Mouse (Mus musculus) CH12F3 (cell line): Measurements from ENCODE around the gene Aars2.

Experiments used
- in situ Hi-C: fragments of 300-500 bp; cut with MboI; formaldehyde crosslinking; loops from 2 replicates; pipeline ENCODE4 v1.14.3; 2020; ENCODE audit warnings: low sequenced_read_pairs

The Aars2 gene

DNA sequence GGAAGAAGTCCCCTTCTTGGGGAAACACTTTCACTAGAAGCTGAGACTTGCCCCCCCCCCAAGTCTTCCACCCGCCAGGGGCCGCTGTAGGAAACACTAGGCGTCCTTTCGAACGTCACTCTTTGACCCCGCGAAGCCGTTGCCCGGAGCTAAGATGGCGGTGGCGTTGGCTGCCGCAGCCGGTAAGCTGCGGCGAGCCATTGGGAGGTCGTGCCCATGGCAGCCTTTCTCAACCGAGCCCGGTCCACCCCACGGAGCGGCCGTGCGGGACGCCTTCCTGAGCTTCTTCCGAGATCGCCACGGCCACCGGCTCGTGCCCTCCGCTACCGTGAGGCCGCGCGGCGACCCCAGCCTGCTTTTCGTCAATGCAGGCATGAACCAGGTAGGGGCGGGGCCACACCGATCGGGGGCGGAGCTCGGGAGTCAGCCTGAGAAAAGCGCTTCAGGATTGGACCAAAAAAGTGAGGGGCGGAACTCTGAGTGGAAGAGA is at the start of gene Aars2:
Gene Aars2, plus strand, starts transcription at position 142 of the 490 bp plus-strand sequence.
- in situ Hi-C loops, result no loop called here

DNA sequence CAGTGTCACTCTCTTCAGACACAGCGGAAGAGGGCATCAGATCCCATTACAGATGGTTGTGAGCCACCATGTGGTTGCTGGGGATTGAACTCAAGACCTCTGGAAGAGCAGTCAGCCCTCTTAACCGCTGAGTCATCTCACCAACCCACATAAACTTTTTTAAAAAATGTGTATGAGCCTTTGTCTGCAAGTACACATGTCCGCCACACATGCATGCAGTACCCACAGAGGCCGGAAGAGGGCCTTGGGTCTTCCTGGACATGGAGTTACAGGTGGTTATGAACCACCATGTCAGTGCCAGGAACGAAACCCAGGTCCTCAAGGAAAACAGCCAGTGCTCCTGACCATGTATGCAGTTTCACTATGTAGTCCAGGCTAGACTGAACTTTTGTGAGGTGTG is 49.2 kb upstream of the Aars2 start:
- in situ Hi-C loops, result no loop called here

DNA sequence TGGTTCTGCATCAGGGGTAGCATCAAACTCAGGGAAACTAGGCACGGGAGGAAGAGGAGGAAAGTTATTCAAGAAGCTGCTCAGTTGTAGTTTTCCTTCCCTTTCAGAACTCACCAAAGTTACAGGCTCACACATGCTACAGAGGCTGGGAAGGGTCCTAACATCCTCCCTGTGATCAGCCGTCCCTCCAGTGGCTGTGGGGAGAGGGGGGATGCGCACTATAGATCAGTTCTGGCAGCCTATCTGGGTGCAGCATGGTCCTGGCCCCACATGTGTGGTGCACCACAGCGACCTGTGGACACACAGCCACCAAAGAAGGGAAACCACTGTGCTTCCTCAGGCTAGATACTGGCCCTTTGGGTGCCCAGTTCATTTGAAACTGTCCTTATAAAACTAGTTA is 48.1 kb upstream of the Aars2 start:
- in situ Hi-C loops, result no loop called here

DNA sequence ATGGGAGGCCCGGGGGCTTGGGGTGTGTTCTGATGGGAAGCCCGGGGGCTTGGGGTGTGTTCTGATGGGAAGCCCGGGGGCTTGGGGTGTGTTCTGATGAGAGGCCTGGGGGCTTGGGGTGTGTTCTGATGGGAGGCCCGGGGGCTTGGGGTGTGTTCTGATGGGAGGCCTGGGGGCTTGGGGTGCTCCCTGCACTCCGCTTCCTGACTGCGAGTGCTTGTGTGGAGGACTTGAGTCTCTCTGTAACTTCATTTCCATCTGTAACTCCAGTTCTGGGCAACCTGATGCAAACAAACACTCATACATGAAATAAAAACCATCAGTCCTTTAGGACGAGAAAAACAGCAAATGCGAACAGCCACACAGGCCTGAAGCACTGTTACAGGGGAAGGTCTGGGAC is 47.6 kb upstream of the Aars2 start:
- in situ Hi-C loops, result no loop called here

DNA sequence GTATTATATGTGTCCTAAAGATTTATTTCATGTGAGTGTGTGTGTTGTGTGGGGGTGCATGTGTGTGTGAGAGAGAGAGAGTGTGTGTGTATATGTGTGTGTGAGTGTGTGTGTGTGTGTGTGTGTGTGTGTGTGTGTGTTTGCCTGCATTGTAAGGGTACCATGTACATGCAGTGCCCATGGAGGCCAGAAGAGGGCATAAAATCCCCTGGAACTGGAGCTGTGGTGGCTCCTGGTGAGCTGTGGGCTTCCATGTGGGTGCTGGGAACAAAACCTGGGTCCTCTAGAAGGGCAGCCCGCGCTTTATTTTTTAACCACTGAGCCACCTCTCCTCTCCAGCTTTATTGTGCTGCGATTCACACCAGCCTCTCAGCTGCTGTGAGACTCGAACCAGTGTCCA is 44.1 kb upstream of the Aars2 start:
- in situ Hi-C loops, result no loop called here

DNA sequence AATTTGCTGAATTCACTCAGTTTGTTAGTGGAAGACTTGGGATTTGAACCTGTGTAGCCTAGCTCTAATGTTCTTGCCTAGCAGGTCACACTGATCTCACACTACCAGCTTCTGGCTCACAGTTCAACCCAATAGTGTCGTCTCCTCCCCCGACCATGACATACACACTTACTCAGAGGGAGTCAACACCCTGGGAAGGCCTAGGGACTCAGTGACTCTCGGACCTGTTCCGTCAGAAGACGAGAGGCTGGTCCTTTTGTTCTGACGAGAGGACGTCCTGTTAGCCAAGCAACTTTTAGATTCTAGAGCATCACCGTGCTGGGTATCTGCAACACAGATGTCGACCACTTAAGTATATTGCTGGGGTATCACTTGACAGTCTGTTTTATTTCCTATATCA is 42.4 kb upstream of the Aars2 start:
- in situ Hi-C loops, result no loop called here

DNA sequence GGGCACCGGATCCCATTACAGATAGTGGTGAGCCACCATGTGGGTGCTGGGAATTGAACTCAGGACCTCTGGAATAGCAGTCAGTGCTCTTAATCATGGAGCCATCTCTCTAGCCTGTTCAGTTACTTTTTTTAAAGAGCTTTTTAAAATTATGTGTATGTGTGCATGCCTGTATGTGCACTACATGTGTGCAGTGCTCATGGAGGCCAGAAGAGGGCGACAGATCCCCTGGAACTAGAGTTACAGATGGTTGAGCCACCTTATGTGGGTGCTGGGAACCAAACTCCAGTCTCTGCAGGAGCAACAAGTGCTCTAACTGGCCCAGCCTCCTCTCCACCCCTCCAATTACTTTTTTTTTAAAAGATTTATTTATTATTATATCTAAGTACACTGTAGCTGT is 39.9 kb upstream of the Aars2 start:
- in situ Hi-C loops, result no loop called here

DNA sequence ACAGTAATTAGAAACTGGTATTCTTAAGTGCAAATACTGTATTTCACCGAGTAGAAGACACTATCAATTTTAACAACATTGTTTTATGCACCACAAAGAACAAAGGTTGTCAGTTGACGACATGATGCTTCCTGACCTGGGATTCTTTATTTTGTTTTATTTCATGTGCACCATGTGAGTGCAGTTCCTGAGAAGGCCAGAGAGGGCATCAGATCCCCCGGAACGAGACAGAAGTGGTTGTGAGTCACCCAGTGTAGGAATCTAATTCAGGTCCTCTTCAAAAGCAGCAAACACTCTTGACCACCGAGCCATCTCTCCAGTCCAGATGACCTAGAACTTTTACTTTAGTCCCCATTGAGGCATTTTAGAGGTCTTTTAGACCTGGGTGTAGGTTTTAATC is 38.3 kb upstream of the Aars2 start:
- in situ Hi-C loops, result no loop called here

DNA sequence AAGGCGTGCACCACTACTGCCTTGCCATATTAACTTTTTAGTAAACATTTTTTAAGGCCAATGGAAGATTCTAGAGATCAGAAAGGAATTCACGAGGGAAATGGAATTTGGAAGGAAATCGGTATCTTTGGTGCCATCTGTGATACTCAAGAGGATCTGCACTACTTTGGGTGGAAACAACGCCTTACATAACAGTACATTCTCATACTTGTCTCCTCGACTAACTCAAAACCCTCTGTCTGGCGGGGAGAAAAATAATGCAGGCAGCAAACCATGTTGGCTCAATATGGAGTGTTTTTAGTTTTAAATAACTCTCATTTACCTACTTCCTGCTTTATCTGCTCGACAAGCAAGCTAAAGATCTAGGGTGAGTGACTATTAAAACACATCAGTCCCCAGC is 35.9 kb upstream of the Aars2 start:
- in situ Hi-C loops, result no loop called here

DNA sequence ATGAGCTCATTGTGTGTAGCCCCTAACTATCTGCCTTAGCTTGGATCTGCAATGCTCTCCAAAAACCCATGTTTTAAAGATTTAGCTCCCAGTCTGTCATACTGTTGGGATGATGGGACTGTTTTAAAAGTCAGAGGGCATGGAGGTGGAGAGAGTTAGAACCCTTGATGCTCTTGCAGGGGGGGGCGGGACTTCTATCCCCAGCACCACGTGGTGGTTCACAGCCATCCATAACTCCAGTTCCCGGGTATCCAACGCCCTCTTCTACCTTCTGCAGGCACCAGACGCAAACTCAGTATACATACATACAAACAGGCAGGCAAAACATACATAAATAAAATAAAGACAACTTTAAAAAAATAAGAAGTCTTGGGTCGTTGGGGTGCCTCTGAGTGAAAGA is 33.0 kb upstream of the Aars2 start:
- in situ Hi-C loops, result no loop called here

DNA sequence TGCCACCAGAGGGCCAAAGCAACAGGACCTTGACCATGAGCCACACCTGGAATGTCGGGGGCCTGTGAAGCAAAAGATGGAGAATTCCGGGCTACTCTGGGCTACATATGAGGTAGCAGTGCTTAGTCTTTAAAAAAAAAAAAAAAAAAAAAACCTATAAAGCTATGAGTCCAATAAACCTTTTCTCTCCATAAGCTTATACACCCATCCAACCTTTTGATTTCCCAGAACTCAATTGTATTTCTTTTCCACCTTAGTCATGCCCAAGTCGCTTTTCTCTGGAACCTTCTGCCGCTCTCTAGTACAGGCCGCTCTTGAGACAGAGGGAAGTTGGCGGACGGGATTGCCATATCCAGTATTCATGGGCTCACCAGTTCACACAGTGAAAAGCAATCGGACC is 32.5 kb upstream of the Aars2 start:
- in situ Hi-C loops, result no loop called here

DNA sequence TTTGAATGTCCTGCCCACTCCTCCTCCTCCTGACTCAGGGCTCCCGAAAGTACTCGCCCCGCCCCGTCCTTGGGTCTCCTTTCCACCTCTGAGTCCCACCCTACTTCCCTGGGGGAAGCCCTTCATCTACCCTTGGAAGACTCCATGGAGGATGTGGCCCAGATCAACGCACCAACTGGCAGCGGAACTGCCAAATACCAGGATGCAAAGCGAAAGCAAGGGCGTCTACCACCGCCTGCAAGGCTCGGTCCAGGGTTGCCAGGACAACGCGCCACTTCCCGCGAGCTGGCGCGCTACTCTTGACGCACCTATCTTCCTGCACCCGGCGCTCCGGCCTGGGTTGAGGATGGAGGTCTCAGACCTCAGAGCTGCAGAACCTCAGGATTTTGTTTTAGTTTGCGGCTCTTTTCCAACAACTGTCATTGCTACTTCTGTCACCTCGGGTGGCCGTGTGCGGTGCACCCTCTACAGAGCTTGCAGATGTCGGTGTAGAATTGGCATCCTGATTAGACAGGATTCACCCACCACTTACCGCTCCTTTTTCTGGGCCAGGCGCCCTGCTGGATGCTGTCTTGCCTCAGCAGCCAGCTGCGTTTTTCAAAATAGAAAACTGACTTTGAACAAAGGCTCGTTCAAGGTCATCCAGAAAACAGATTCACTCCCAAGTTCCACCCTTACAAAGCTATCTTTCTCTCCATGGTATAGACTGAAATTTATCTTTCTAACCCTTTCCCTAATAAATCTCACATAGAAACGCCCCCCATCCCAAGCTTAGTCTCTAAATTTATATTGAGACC is 31.8 kb upstream of the Aars2 start, which contains the start of gene Spats1:
Gene Spats1, minus strand, starts transcription at position 747 of the 797 bp plus-strand sequence.
- in situ Hi-C loops, result no loop called here

DNA sequence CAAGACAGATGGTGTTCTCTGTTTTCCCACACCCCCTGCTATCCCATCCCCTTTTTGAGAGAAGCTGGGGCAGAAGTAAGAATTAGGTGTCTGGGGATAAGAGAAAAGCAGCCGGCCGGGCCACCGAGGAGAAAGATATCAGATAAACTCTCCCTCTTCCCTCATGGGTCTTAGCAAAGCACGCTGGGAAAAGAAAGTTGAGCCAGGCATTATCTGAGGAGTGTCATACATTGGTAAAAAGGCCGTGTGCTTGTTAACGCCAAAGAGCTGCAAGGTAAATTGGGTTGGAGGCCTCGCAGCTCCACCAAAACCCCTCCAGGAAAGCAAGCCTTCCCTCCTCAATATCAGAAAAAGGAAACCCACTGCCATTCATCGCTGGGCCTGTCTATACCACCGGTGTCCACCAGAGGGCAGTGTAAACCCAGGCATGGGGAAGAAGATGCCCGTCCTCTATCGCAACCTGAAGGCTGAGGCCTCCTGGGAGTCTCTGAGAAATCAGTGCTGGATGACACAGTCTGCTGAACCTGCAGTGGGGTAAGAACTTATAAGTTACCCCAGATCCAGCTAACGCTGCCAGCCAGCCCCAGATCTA is 28.3 kb upstream of the Aars2 start:
- in situ Hi-C loops, result no loop called here

DNA sequence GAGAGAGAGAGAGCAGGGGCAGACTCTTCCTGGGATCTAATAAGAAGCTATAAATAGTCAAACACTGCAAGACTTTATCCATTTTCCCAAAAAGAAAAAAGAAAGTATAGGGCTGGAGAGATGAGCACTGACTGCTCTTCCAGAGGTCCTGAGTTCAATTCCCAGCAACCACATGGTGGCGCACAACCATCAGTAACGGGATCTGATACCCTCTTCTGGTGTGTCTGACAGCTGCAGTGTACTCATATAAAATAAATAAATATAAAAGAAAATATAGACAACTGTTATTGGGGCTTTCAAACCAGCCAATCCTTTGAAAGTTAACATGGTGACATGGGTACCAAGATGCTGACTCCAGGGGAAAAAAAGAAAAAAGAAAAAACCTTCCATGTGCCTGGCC is 26.2 kb upstream of the Aars2 start:
- in situ Hi-C loops, result no loop called here

DNA sequence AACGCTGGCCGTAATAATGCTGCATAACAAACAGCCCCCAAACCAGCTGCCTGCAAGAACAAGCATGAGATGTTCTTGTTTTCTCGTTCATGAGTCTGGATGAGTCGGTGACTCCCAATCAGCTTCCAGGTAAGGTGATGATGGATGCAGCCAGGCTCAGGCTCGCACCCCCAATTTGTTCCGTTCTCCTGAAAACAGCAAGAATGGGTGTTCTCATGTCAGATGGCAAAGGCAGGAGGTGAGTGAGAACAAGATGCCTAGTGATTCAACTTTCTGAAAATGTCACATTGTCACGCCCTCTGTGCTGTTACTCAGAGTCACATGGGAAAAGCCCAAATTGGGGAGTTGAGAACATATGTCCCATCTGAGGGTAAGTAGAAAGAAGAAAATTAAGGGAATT is 21.1 kb upstream of the Aars2 start:
- in situ Hi-C loops, result no loop called here

DNA sequence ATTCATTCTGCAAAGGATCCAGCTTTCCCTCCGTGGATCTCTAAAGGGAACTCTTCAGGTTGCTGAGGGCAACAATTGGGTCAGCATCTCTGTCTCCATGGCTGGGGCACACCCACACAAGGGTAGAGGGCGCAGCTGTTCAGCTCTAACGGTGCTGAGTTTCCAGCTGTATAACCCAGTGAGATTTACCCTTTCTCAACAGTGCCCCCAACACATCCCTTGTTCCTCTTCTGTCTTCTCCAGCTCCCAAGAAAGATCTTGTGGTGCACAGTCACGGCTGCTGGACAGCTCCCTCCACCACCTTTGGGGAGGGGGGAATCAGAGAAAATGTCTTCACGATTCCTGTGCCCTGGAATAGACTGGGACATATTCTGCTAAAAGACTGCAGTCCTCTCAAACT is 19.4 kb upstream of the Aars2 start:
- in situ Hi-C loops, result no loop called here

DNA sequence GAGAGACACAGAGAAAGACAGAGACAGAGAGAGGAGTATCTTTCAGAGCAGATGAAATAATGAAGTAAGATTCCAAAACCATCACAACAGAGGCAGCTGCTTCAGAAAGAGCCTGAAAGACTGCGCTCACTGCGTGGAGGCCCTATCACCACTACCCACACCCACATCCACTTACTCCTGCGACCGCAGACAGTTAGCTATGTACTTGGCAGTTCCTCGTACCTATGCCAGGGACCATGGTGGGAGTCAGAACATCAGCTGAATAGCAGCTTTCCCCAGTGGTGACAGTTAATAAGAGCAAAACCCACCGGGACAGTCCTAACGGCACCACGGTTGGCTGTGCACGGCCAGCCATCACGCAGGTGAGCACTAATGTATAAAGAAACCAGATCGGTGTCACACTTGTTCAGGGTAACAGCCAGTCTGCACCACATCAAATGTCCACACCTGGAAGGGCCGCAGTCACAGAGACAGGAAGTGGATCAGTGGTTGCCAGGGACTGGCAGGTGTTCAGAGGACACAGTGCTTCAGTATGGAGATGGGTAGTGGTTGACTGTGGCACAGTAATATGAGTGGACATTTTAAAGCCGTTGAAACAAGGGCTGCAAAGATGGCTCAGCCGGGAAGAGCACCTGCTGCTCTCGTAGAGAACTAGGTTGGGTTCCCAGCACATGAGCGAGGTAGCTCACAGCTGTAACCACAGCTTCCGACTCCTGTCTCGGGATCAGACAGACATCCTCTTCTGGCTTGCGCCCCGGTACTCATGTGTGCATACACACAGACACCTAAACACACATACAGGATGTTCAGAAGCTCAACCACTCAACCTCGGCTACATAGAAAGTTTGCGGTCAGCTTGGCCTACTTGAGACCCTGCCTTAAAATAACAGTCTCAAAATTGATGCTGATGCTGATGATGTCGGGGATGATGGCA is 18.1 kb upstream of the Aars2 start:
- in situ Hi-C loops, result no loop called here

DNA sequence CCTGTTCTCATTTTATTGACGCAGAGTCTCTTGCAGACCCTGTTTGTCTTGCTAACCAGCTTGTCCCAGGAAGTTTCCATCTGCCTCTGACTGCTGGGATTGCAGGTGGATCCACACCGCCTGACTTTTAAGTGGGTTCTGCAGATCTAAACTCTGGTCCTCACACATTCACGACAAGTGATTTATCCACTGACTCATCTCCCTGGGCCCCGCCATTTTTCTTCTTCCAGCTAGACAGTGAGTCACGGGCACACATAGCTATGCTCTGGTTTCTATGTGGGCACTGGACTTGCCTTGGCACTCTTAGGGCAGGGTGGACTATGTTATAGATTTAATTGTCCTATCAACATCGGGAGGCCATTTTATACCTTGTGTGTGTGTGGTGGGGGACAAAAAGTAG is 16.9 kb upstream of the Aars2 start:
- in situ Hi-C loops, result no loop called here

DNA sequence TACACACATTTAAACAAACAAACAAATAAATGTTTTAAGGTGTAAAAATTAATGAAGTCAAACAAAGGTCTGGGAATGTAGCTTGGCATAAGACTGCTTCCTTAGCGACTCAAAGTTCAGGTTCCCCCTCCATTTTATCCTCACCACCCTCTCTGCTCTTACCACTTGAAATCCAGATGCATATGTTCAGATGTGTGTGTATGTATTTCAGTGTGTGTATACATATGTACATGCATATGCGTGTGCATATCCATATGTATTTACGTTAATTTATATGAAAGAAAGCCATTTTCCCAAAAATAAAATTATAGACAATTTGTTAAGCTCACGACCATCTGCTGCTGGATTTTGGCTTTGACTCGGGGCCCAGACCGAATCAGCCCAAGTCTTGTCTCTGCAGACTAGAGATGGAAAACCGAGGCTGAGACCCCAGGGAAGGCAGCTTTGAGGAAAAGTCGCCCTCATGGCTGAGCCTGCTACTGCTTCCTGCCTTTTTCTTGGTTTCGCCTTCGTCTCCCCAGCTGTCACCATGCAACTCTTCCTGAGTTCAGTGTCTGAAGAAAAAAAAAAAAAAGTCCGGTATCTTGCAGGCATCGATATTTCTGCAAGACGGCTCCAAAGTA is 16.0 kb upstream of the Aars2 start:
- in situ Hi-C loops, result no loop called here

DNA sequence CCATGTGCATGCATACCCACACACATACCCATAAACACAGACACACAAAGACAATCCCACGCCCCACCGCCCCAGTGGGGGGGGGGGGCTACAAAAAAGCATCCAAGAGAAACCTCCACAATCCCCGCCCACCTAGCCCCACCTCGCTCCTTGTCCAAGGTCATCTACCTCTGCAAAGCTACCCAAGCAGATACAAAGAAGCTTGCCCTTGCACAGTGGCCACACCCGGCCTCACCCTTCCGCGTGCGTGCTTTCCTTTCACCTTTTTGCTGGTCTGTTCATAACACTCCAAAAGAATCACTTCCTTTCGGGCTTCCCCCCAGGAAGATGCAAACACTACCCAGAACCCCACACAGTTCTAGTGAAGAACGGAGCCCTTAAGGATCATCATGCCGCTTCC is 11.2 kb upstream of the Aars2 start:
- in situ Hi-C loops, result no loop called here

DNA sequence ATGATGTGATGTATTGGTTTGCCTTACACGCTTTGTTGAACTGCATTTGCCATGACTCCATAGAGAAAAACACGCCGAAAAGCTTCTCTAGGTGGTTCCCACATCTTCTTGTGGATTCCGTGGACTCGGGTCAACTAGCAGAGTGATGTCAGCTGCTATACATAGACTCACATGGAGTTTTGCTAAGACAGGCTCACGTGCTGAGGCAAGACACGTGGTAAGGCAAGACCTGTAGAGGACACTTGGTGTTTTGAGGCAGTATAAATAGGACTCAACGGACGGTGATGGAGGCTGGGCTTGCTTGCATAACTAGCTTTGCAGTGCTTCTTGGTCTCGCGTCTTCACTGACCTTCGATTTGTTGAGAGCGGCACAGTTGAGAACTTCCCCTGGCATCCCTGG is 8.2 kb upstream of the Aars2 start:
- in situ Hi-C loops, result no loop called here
